18 mouse cellular contexts compared by ENCODE assay signal in genomic region chr19:3341021-3341420, GRCm38 (mm10). TPM values are rescaled to one million over a fixed set of nuclear protein-coding genes. Genes with fewer than 3 reads are reported as not detected.
A peak's percentile ranks its signal among the peaks of the same experiment; 100 is the strongest.
DNase-seq lines count a peak whose midpoint lies in the region; ATAC-seq lines count a peak whose summit lies in the region.
"Had no signal": no experiment of that assay in that cellular context is flagged by ENCODE, and none has a peak within 500 bp of the region (broad histone marks: within the 10 kb centered on the region; RNA-seq: fewer than 3 reads in every experiment).

No protein-coding gene starts in this region.

- H3K27me3 ChIP-seq in kidney, embryonic 14.5 days (ENCODE audit: control insufficient read depth, insufficient read depth, low read length) = no peaks in the 10 kb centered on the region

- peak; percentile 37 to 50 for DNase-seq in frontal cortex, postnatal 36 days (ENCODE audit: low spot score in 2 of 2)
- DNase-seq in frontal cortex, postnatal 10 days (ENCODE audit: low spot score in 2 of 2) = no peak
- peak; percentile 65 for DNase-seq in right cerebral cortex, adult 18-20 months
- no peak for DNase-seq in right cerebral cortex, postnatal 14 days
- peak; percentile 84 for DNase-seq in brain, adult 2 months (ENCODE audit: low read depth, low spot score)
- peak; percentile 35 for DNase-seq in thymus, postnatal 14 days
- DNase-seq in layer of hippocampus, postnatal 36 days = no peak
- DNase-seq: cerebellum, adult 2 months; gastrocnemius, postnatal 36 days; kidney, adult 18-20 months; kidney, postnatal 14 days; liver, postnatal 0 days; lung, postnatal 14 days had no signal

- no peak overlapping the region for H3K9ac ChIP-seq in kidney, embryonic 14.5 days (ENCODE audit: low read depth, low read length)
- H3K9ac ChIP-seq: liver, postnatal 0 days; neural tube, embryonic 12.5 days had no signal

- no peak overlapping the region for H3K4me2 ChIP-seq in kidney, embryonic 14.5 days (replicated peaks; ENCODE audit: low read depth, low read length)
- H3K4me2 ChIP-seq: neural tube, embryonic 12.5 days had no signal

- WGBS in kidney, embryonic 14.5 days = 88% methylated on average over 3 of the region's 3 CpGs

- no peaks in the 10 kb centered on the region for H3K9me3 ChIP-seq in kidney, embryonic 14.5 days (ENCODE audit: control insufficient read depth, low read length)
- H3K9me3 ChIP-seq: embryonic facial prominence, embryonic 10.5 days; limb, embryonic 10.5 days; neural tube, embryonic 12.5 days had no signal

- H3K27ac ChIP-seq in kidney, embryonic 14.5 days (ENCODE audit: low read depth, low read length) = no peak overlapping the region
- H3K27ac ChIP-seq: embryonic facial prominence, embryonic 10.5 days; layer of hippocampus, adult 2 months; limb, embryonic 10.5 days; neural tube, embryonic 12.5 days had no signal

- no peak for ATAC-seq in kidney, embryonic 14.5 days (ENCODE audit: low FRiP score, low TSS enrichment)
- ATAC-seq: liver, postnatal 0 days had no signal

- no peaks in the 10 kb centered on the region for H3K36me3 ChIP-seq in kidney, embryonic 14.5 days (ENCODE audit: control insufficient read depth, insufficient read depth, low read length)
- H3K36me3 ChIP-seq: embryonic facial prominence, embryonic 10.5 days; limb, embryonic 10.5 days; neural tube, embryonic 12.5 days had no signal

- H3K4me3 ChIP-seq in kidney, embryonic 14.5 days (ENCODE audit: low read length) = no peak overlapping the region
- H3K4me3 ChIP-seq: embryonic facial prominence, embryonic 10.5 days; layer of hippocampus, adult 2 months; limb, embryonic 10.5 days; neural tube, embryonic 12.5 days had no signal

- H3K4me1 ChIP-seq in kidney, embryonic 14.5 days (ENCODE audit: control insufficient read depth, insufficient read depth, low read length) = peaks cover 12% of the 10 kb centered on the region
- H3K4me1 ChIP-seq: embryonic facial prominence, embryonic 10.5 days; neural tube, embryonic 12.5 days had no signal

RNA-seq across cellular contexts. Expression of gene Cpt1a, which starts 18.9 kb away (rescaled TPM):
- total RNA-seq in layer of hippocampus, postnatal 36 days (2021) = 10 to 100 TPM; 20.5 to 23.3 TPM
- 10.0 and 23.8 TPM in 2 replicates for polyA plus RNA-seq in kidney, embryonic 14.5 days (2014; fragmentation: Nextera tagmentation; extraction: Ambion mirVana)

RNA-seq across cellular contexts. Expression of gene Tesmin, which starts 47.6 kb away (rescaled TPM):
- total RNA-seq in layer of hippocampus, postnatal 36 days (2021) = under 1 TPM; 0.18 to 0.52 TPM
- polyA plus RNA-seq in kidney, embryonic 14.5 days (2014; fragmentation: Nextera tagmentation; extraction: Ambion mirVana) = 0.51 and 0.53 TPM in 2 replicates
- polyA plus RNA-seq: neural tube, embryonic 12.5 days had no signal

RNA-seq across cellular contexts. Expression of gene Ighmbp2, which starts 58.2 kb away (rescaled TPM):
- total RNA-seq in layer of hippocampus, postnatal 36 days (2021) = 10 to 100 TPM in 1 of 2 experiments, 1 to 10 TPM in 1; 9.0 to 10.2 TPM
- polyA plus RNA-seq in kidney, embryonic 14.5 days (2014; fragmentation: Nextera tagmentation; extraction: Ambion mirVana) = 5.4 and 8.8 TPM in 2 replicates

RNA-seq across cellular contexts. Expression of gene Mrpl21, which starts 58.3 kb away (rescaled TPM):
- total RNA-seq in layer of hippocampus, postnatal 36 days (2021) = 10 to 100 TPM; 50.8 to 52.3 TPM
- 153 and 174 TPM in 2 replicates for polyA plus RNA-seq in kidney, embryonic 14.5 days (2014; fragmentation: Nextera tagmentation; extraction: Ambion mirVana)

Comparison
In these comparisons a context has a peak if more than half of its experiments do, and no peak if none do; other contexts are left out.
1. DNase-seq: peak in frontal cortex, postnatal 36 days (2 of 2), right cerebral cortex, adult 18-20 months (single experiment), brain, adult 2 months (single experiment) and thymus, postnatal 14 days (single experiment); none in frontal cortex, postnatal 10 days (0 of 2), right cerebral cortex, postnatal 14 days (single experiment) and layer of hippocampus, postnatal 36 days (0 of 2).